Mouse (Mus musculus): Measurements from ENCODE around the gene Rab4b. TPM values are rescaled to one million over a fixed set of nuclear protein-coding genes. Genes with fewer than 3 reads are reported as not detected.

The Rab4b gene
- polyA plus RNA-seq, 1 experiment = 65.1 TPM

DNA sequence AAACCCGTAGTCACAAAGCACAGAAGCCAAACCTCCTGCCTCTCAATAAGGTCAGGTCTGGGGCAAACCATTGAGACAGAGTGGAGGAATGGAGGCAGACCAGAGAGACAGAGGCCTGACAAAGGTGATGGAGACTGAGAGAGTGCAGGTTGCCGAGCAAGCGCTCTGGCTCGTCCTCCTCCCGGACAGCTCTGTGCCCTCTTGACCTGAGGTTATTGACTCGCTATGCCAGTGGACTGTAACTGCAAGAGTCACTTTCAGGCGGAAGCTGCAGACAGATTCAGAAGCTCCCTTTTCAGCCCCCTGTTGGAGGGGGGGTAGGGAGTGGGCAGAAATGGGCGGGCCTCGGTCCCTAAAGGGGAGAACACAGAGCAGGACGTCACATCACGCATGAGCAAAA lies 41.2 kb upstream of the Rab4b start:
- Histone ChIP-seq H3K36me3 (ENCODE audit: control insufficient read depth, insufficient read depth, low read length) (peaks cover 1% of the 10 kb centered on the region; the same call in 1 of the 2 replicates), H3K27me3 (ENCODE audit: control insufficient read depth, insufficient read depth, low read length) (no peaks in the 10 kb centered on the region), H3K4me1 (ENCODE audit: control insufficient read depth, insufficient read depth, low read length) (no peaks in the 10 kb centered on the region), H3K27ac (ENCODE audit: control insufficient read depth, insufficient read depth, low read depth, low read length) (no peak overlapping the region), H3K4me3 (ENCODE audit: control insufficient read depth, low read depth, low read length) (no peak overlapping the region)
- no peak for TF ChIP-seq CTCF (IDR thresholded peaks at IDR 0.05; ENCODE audit: control insufficient read depth, insufficient read depth, insufficient replicate concordance, low read depth, low read length)

DNA sequence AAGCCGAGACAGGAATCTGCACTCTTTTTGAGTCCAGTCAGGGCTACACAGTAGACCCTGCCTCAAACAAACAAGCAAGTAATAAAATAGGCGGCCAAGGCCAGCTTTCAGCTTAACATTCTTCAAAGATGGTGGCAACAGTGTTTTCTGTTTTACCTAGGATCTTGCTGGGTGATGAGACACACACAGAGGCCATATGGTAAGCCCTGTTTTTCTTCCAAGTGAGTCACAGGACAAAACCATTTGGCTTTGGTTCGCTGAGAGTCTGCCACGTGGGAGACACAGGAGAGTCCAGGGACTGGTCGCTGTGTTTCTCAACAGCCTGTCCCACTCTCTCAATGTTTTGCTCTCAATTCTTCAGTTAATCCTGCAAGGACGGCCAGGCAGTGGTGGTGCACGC lies 39.9 kb upstream of the Rab4b start:
- Histone ChIP-seq H3K27me3 (ENCODE audit: control insufficient read depth, insufficient read depth, low read length) (no peaks in the 10 kb centered on the region), H3K36me3 (ENCODE audit: control insufficient read depth, insufficient read depth, low read length) (peaks cover 5% of the 10 kb centered on the region), H3K4me1 (ENCODE audit: control insufficient read depth, insufficient read depth, low read length) (no peaks in the 10 kb centered on the region), H3K27ac (ENCODE audit: control insufficient read depth, insufficient read depth, low read depth, low read length) (no peak overlapping the region), H3K4me3 (ENCODE audit: control insufficient read depth, low read depth, low read length) (no peak overlapping the region)
- TF ChIP-seq POLR2A (IDR thresholded peaks at IDR 0.05; ENCODE audit: control insufficient read depth, low read depth, low read length) (no peak), CTCF (IDR thresholded peaks at IDR 0.05; ENCODE audit: control insufficient read depth, insufficient read depth, insufficient replicate concordance, low read depth, low read length) (no peak)

DNA sequence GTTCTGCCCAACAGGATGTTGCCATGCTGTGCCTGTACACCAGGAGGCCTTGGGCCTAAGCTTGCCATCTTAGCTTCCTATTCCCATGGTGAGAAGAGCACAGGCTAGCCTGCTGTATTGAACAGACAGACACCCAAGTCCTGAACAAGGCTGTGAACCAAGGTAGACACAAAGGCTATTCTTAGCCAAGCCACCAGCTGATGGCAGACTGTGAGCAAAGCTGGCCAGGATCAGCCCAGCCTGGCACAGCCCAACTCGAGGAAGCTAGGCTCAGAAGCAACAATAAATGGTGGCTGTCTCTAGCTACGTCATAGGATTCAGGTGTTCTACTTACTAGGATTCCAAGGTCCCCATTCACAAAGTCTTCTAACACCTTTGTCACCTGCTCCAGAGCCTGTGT lies 33.9 kb upstream of the Rab4b start:
- Histone ChIP-seq H3K36me3 (ENCODE audit: control insufficient read depth, insufficient read depth, low read length) (peaks cover 5% of the 10 kb centered on the region), H3K27me3 (ENCODE audit: control insufficient read depth, insufficient read depth, low read length) (no peaks in the 10 kb centered on the region), H3K4me3 (ENCODE audit: control insufficient read depth, low read depth, low read length) (no peak overlapping the region), H3K27ac (ENCODE audit: control insufficient read depth, insufficient read depth, low read depth, low read length) (no peak overlapping the region), H3K4me1 (ENCODE audit: control insufficient read depth, insufficient read depth, low read length) (no peaks in the 10 kb centered on the region)
- no peak for TF ChIP-seq CTCF (IDR thresholded peaks at IDR 0.05; ENCODE audit: control insufficient read depth, insufficient read depth, insufficient replicate concordance, low read depth, low read length)

DNA sequence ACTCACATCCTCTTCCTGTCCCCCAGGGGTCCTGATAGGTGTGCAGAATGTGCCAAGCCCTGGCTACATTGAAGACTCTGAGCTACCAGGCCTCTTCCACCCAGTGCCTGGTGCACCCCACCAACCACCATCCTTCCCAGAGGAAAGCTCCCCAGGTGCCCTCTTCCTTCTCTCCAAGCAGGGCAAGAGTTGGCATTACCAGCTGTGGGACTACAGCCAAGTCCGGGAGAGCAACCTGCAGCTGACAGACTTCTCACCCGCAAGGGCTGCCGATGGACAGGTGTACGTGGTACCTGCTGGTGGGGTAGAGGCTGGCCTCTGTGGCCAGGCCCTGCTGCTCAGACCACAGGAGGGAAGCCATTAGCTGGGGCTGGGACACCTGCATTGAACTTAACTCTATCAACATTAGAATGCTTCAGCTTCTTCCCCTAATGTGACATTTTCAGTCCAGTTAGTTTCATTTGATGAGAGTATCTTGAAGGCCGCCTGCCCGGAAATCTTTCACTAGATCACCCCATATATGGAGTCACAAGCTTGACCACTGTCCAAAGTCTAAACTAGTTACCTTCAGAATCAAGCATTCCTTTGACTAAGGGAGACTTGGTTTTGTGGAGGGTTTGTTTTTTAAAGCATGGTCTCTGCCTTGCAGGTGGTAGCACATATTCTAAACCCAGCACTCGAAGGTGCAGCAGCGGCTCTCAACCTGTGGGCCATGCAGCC lies 25.2 kb upstream of the Rab4b start:
- Histone ChIP-seq H3K27me3 (ENCODE audit: control insufficient read depth, insufficient read depth, low read length) (no peaks in the 10 kb centered on the region), H3K27ac (ENCODE audit: control insufficient read depth, insufficient read depth, low read depth, low read length) (no peak overlapping the region), H3K4me3 (ENCODE audit: control insufficient read depth, low read depth, low read length) (no peak overlapping the region), H3K4me1 (ENCODE audit: control insufficient read depth, insufficient read depth, low read length) (no peaks in the 10 kb centered on the region; the same call in 1 of the 2 replicates), H3K36me3 (ENCODE audit: control insufficient read depth, insufficient read depth, low read length) (no peaks in the 10 kb centered on the region)
- TF ChIP-seq POLR2A (IDR thresholded peaks at IDR 0.05; ENCODE audit: control insufficient read depth, low read depth, low read length) = no peak
- TF ChIP-seq CTCF (IDR thresholded peaks at IDR 0.05; ENCODE audit: control insufficient read depth, insufficient read depth, insufficient replicate concordance, low read depth, low read length) = no peak

GRCm38 (mm10) chr7:27198779-27199178 lies 20.1 kb upstream of the Rab4b start:
- H3K36me3 ChIP-seq (ENCODE audit: control insufficient read depth, insufficient read depth, low read length) = peaks cover 3% of the 10 kb centered on the region
- no peak for TF ChIP-seq POLR2A (IDR thresholded peaks at IDR 0.05; ENCODE audit: control insufficient read depth, low read depth, low read length)
- TF ChIP-seq CTCF (IDR thresholded peaks at IDR 0.05; ENCODE audit: control insufficient read depth, insufficient read depth, insufficient replicate concordance, low read depth, low read length) = no peak
- H3K27me3 ChIP-seq (ENCODE audit: control insufficient read depth, insufficient read depth, low read length) = no peaks in the 10 kb centered on the region
- no peak overlapping the region for H3K27ac ChIP-seq (ENCODE audit: control insufficient read depth, insufficient read depth, low read depth, low read length)
- peaks cover 8% of the 10 kb centered on the region for H3K4me1 ChIP-seq (ENCODE audit: control insufficient read depth, insufficient read depth, low read length)
- no peak overlapping the region for H3K4me3 ChIP-seq (ENCODE audit: control insufficient read depth, low read depth, low read length)

DNA sequence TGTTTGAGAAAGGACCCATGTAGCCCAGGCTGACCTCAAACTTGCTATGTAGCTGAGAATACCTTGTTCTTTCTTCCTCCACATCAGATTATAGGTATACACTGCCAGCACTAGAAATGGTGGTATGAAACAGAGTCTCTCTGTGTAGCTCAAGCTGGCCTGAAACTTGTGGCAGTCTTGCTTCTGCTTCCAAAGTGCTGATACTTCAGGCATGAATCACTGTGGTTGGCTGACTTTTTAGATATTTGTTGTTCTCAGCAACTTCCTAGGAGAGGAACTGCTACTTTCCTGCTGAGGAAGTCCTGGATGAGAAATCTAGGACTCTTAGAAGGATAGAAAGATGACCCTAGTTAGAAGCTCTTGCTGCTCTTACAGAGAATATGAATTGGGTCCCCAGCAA lies 19.7 kb upstream of the Rab4b start:
- H3K36me3 ChIP-seq (ENCODE audit: control insufficient read depth, insufficient read depth, low read length) = peaks cover 6% of the 10 kb centered on the region
- TF ChIP-seq POLR2A (IDR thresholded peaks at IDR 0.05; ENCODE audit: control insufficient read depth, low read depth, low read length) (no peak), CTCF (IDR thresholded peaks at IDR 0.05; ENCODE audit: control insufficient read depth, insufficient read depth, insufficient replicate concordance, low read depth, low read length) (no peak)
- H3K27me3 ChIP-seq (ENCODE audit: control insufficient read depth, insufficient read depth, low read length) = no peaks in the 10 kb centered on the region
- H3K4me1 ChIP-seq (ENCODE audit: control insufficient read depth, insufficient read depth, low read length) = peaks cover 8% of the 10 kb centered on the region
- H3K4me3 ChIP-seq (ENCODE audit: control insufficient read depth, low read depth, low read length) = no peak overlapping the region
- H3K27ac ChIP-seq (ENCODE audit: control insufficient read depth, insufficient read depth, low read depth, low read length) = no peak overlapping the region

GRCm38 (mm10) chr7:27197634-27198033 lies 18.9 kb upstream of the Rab4b start:
- H3K27me3 ChIP-seq (ENCODE audit: control insufficient read depth, insufficient read depth, low read length) = no peaks in the 10 kb centered on the region
- H3K36me3 ChIP-seq (ENCODE audit: control insufficient read depth, insufficient read depth, low read length) = peaks cover 6% of the 10 kb centered on the region
- peak overlapping the region; percentile 75 for H3K27ac ChIP-seq (ENCODE audit: control insufficient read depth, insufficient read depth, low read depth, low read length)
- peaks cover 8% of the 10 kb centered on the region for H3K4me1 ChIP-seq (ENCODE audit: control insufficient read depth, insufficient read depth, low read length)
- H3K4me3 ChIP-seq (ENCODE audit: control insufficient read depth, low read depth, low read length) = no peak overlapping the region
- TF ChIP-seq CTCF (IDR thresholded peaks at IDR 0.05; ENCODE audit: control insufficient read depth, insufficient read depth, insufficient replicate concordance, low read depth, low read length) (no peak), POLR2A (IDR thresholded peaks at IDR 0.05; ENCODE audit: control insufficient read depth, low read depth, low read length) (no peak)
